Mouse (Mus musculus) ES-Bruce4 (cell line): ENCODE measurements at regions not wholly inside any gene's neighbourhood (a gene's known extent, or its start where the extent isn't known, plus 50 kb on each side); places are given as distances from the start of the nearest gene placed in this dataset.

Experiments
- H3K27ac ChIP-seq: 2 replicates; pipeline ENCODE4 v1.5.1; 2012; ENCODE audit warnings: low read length, inconsistent platforms; ENCODE audit not compliant: insufficient read depth
- H3K27me3 ChIP-seq: 2 replicates; pipeline ENCODE4 v1.6.1; 2012; ENCODE audit warnings: mild to moderate bottlenecking, low read length, inconsistent platforms; ENCODE audit not compliant: control insufficient read depth, poor library complexity, insufficient read depth, severe bottlenecking
- H3K36me3 ChIP-seq: 2 replicates; pipeline ENCODE4 v1.6.1; 2012; ENCODE audit warnings: inconsistent platforms, mild to moderate bottlenecking, low read length, moderate library complexity; ENCODE audit not compliant: control insufficient read depth, poor library complexity, insufficient read depth, severe bottlenecking
- H3K4me1 ChIP-seq: one replicate; pipeline ENCODE4 v1.8.1; 2011; ENCODE audit warnings: low read length; ENCODE audit not compliant: control insufficient read depth, insufficient read depth
- H3K4me3 ChIP-seq: 2 replicates; pipeline ENCODE4 v1.5.1; 2011; ENCODE audit warnings: low read depth, mild to moderate bottlenecking, low read length
- H3K9ac ChIP-seq: 2 replicates; pipeline ENCODE4 v1.6.1; 2012; ENCODE audit warnings: low read depth, mild to moderate bottlenecking, inconsistent platforms; ENCODE audit not compliant: poor library complexity, severe bottlenecking
- H3K9me3 ChIP-seq: replicated peaks from 2 replicates; pipeline ENCODE4 v1.6.1; 2012; ENCODE audit warnings: mild to moderate bottlenecking, low read length, inconsistent platforms; ENCODE audit not compliant: control insufficient read depth, poor library complexity, insufficient read depth, severe bottlenecking
- CTCF ChIP-seq: IDR thresholded peaks from one replicate; pipeline ENCODE4 v1.8.1; 2011; ENCODE audit warnings: low read depth, low read length
- EP300 ChIP-seq: IDR thresholded peaks from 2 replicates; pipeline ENCODE4 v1.6.1; 2011; ENCODE audit warnings: low read depth, low read length; ENCODE audit not compliant: insufficient read depth
- POLR2A ChIP-seq: IDR thresholded peaks from one replicate; pipeline ENCODE4 v1.8.1; 2011; ENCODE audit warnings: low read length; ENCODE audit not compliant: insufficient read depth

- peaks cover under 1% of the 10 kb centered on the region for H3K27me3 ChIP-seq
- no peaks in the 10 kb centered on the region for H3K9me3 ChIP-seq
- no peaks in the 10 kb centered on the region for H3K36me3 ChIP-seq
- no peak overlapping the region for H3K27ac ChIP-seq
- TF ChIP-seq POLR2A, result no peak
- no peak for TF ChIP-seq EP300
- no peak for TF ChIP-seq CTCF
- no peak overlapping the region for H3K9ac ChIP-seq
- H3K4me3 ChIP-seq, result no peak overlapping the region
- H3K4me1 ChIP-seq, result peaks cover 2% of the 10 kb centered on the region
Measured at GRCm38 (mm10) chr19:15802641-15803040, 144.5 kb downstream of the Psat1 start.

- Histone ChIP-seq H3K36me3 (no peaks in the 10 kb centered on the region), H3K9me3 (no peaks in the 10 kb centered on the region), H3K27ac (no peak overlapping the region), H3K27me3 (peaks cover 1% of the 10 kb centered on the region), H3K9ac (no peak overlapping the region), H3K4me1 (peaks cover 2% of the 10 kb centered on the region), H3K4me3 (no peak overlapping the region)
- TF ChIP-seq CTCF (peak; percentile 79), POLR2A (no peak), EP300 (no peak)
Measured at GRCm38 (mm10) chr19:15801811-15802486, 145.2 kb downstream of the Psat1 start.

GRCm38 (mm10) chr19:15800856-15801706, 146.1 kb downstream of the Psat1 start:
- Histone ChIP-seq H3K9ac (no peak overlapping the region), H3K4me3 (no peak overlapping the region), H3K9me3 (no peaks in the 10 kb centered on the region), H3K36me3 (no peaks in the 10 kb centered on the region), H3K27ac (no peak overlapping the region), H3K4me1 (peaks cover 5% of the 10 kb centered on the region), H3K27me3 (peaks cover 1% of the 10 kb centered on the region)
- TF ChIP-seq EP300 (no peak), POLR2A (no peak), CTCF (no peak)

- Histone ChIP-seq H3K9me3 (no peaks in the 10 kb centered on the region), H3K4me3 (no peak overlapping the region), H3K36me3 (no peaks in the 10 kb centered on the region), H3K27ac (no peak overlapping the region), H3K9ac (no peak overlapping the region), H3K4me1 (peaks cover 5% of the 10 kb centered on the region), H3K27me3 (peaks cover 1% of the 10 kb centered on the region; the same call in 1 of the 2 replicates)
- TF ChIP-seq EP300 (no peak), POLR2A (no peak), CTCF (no peak)
Measured at GRCm38 (mm10) chr19:15796466-15796865, 150.7 kb downstream of the Psat1 start.

GRCm38 (mm10) chr19:15791942-15792341, 155.2 kb downstream of the Psat1 start:
- Histone ChIP-seq H3K27me3 (no peaks in the 10 kb centered on the region), H3K9ac (no peak overlapping the region), H3K4me1 (peaks cover 3% of the 10 kb centered on the region), H3K27ac (no peak overlapping the region), H3K4me3 (no peak overlapping the region), H3K9me3 (no peaks in the 10 kb centered on the region), H3K36me3 (no peaks in the 10 kb centered on the region)
- TF ChIP-seq EP300, result no peak
- no peak for TF ChIP-seq POLR2A
- no peak for TF ChIP-seq CTCF

GRCm38 (mm10) chr19:15791264-15791913, 155.7 kb downstream of the Psat1 start:
- Histone ChIP-seq H3K27ac (no peak overlapping the region), H3K36me3 (no peaks in the 10 kb centered on the region), H3K9ac (no peak overlapping the region), H3K4me3 (no peak overlapping the region), H3K4me1 (peaks cover under 1% of the 10 kb centered on the region), H3K9me3 (no peaks in the 10 kb centered on the region), H3K27me3 (no peaks in the 10 kb centered on the region)
- TF ChIP-seq POLR2A (no peak), EP300 (no peak), CTCF (no peak)
